Mouse (Mus musculus) limb, embryonic 12.5 days (tissue): ENCODE results near the gene Rap1b. TPM values are rescaled to one million over a fixed set of nuclear protein-coding genes. Genes with fewer than 3 reads are reported as not detected.
A peak's percentile ranks its signal among the peaks of the same experiment; 100 is the strongest.

Source experiments
- ATAC-seq: fragments of 200-750 bp; cut with Nextera tagmentation; 2 replicates; pipeline ENCODE4 v1.8.0; 2017; ENCODE audit warnings: low read depth, moderate TSS enrichment; ENCODE audit not compliant: insufficient number of reproducible peaks, insufficient read depth, low FRiP score, low TSS enrichment
- H3K27ac ChIP-seq: fragments of 300-500 bp; sonication (generic); 2 replicates; pipeline ENCODE4 v1.5.1; 2016; ENCODE audit warnings: mild to moderate bottlenecking, moderate library complexity
- H3K27me3 ChIP-seq: fragments of 300-500 bp; sonication (generic); 2 replicates; pipeline ENCODE4 v1.6.1; 2016; ENCODE audit warnings: mild to moderate bottlenecking, moderate library complexity
- H3K36me3 ChIP-seq: fragments of 300-500 bp; sonication (generic); 2 replicates; pipeline ENCODE4 v1.6.1; 2016; ENCODE audit warnings: mild to moderate bottlenecking, moderate library complexity
- H3K4me1 ChIP-seq: fragments of 300-500 bp; sonication (generic); replicated peaks from 2 replicates; pipeline ENCODE4 v1.6.1; 2016
- H3K4me2 ChIP-seq: fragments of 300-500 bp; sonication (generic); 2 replicates; pipeline ENCODE4 v1.6.1; 2016; ENCODE audit warnings: mild to moderate bottlenecking, moderate library complexity
- H3K4me3 ChIP-seq: fragments of 300-500 bp; sonication (generic); replicated peaks from 2 replicates; pipeline ENCODE4 v1.5.1; 2016; ENCODE audit warnings: mild to moderate bottlenecking
- H3K9ac ChIP-seq: fragments of 300-500 bp; sonication (generic); replicated peaks from 2 replicates; pipeline ENCODE4 v1.6.1; 2016; ENCODE audit warnings: mild to moderate bottlenecking, moderate library complexity
- H3K9me3 ChIP-seq: fragments of 300-500 bp; sonication (generic); 2 replicates; pipeline ENCODE4 v1.6.1; 2016; ENCODE audit warnings: mild to moderate bottlenecking, moderate library complexity
- WGBS: fragments of 180-500 bp; shearing (Covaris S2); methylation state at CpG from one replicate; pipeline ENCODE4 v1.1.7; 2016; 5-methylcytosine and 5-hydroxymethylcytosine counted together
- polyA plus RNA-seq: library from polyadenylated mRNA; unstranded; fragments of >200 nt; fragmentation: Nextera tagmentation; extraction: Ambion mirVana; gene quantifications from 2 replicates; pipeline ENCODE4 v1.2.1, GENCODE M21; 2016

The Rap1b gene
- polyA plus RNA-seq, 1 experiment from 2014 or later = 146 TPM

DNA sequence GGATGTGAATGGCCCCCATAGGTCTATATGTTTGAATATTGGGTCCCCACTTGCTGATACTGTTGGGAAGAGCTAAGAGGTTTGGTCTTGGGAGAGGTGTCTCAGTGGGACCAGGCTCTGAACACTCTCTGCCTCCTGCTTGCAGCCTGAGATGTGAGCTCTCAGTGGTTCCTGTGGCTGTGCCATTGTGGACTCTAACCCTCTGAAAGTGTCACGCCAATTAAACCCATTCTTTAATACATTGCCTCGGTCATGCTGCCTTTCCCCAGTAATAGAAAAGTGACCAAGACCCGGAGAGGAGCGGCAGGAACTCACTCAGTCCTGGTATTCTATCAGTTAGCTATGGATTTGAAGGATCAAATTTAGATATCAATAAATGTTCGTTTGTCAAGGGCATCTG lies 12.4 kb upstream of the Rap1b start:
- no peak overlapping the region for H3K27ac ChIP-seq
- no peak for ATAC-seq
- WGBS = 84% methylated on average over 5 of the region's 5 CpGs
- no peak overlapping the region for H3K4me3 ChIP-seq
- no peak overlapping the region for H3K4me2 ChIP-seq
- H3K27me3 ChIP-seq = no peaks in the 10 kb centered on the region
- no peak overlapping the region for H3K9ac ChIP-seq
- no peaks in the 10 kb centered on the region for H3K36me3 ChIP-seq
- no peaks in the 10 kb centered on the region for H3K9me3 ChIP-seq
- H3K4me1 ChIP-seq = no peaks in the 10 kb centered on the region

DNA sequence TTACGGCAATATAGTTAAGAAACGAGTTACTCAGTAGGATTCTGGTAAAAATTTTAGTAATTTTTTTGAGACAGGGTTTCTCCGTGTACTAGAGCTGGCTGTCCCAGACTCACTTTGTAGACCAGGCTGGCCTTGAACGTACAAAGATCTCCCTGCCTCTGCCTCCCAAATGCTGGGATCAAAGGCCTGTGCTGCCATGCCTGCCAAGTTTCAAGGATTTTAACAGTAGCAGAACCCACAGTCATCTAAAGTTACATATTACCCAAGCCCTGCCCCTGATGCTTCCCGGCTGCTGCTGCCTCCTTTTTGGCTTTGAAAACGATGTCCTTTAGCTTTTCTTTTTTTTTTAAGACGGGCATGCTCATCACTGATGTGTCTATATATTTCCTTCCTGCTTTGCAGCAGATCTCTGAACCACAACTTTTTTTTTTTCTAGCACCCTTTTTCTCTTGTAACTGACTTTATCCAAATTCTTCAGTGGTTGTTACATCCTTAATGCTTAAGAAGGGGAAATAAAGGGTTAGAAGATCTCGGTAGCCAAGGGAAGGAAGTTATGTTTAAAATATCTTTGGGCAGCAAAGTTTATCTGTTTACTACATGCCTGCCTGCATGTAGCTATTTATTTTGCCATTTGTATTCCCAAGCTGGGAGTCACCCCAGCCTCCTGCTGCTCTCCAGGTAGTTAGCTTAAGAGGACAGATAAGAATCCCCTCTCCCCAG lies 10.3 kb upstream of the Rap1b start:
- WGBS = 75% methylated on average over 8 of the region's 8 CpGs
- no peak overlapping the region for H3K4me3 ChIP-seq
- no peaks in the 10 kb centered on the region for H3K27me3 ChIP-seq
- H3K9me3 ChIP-seq = no peaks in the 10 kb centered on the region
- peaks cover 5% of the 10 kb centered on the region; the same call in 1 of the 2 replicates for H3K4me1 ChIP-seq
- ATAC-seq = no peak
- H3K9ac ChIP-seq = no peak overlapping the region
- no peak overlapping the region for H3K27ac ChIP-seq
- H3K4me2 ChIP-seq = no peak overlapping the region
- H3K36me3 ChIP-seq = no peaks in the 10 kb centered on the region

DNA sequence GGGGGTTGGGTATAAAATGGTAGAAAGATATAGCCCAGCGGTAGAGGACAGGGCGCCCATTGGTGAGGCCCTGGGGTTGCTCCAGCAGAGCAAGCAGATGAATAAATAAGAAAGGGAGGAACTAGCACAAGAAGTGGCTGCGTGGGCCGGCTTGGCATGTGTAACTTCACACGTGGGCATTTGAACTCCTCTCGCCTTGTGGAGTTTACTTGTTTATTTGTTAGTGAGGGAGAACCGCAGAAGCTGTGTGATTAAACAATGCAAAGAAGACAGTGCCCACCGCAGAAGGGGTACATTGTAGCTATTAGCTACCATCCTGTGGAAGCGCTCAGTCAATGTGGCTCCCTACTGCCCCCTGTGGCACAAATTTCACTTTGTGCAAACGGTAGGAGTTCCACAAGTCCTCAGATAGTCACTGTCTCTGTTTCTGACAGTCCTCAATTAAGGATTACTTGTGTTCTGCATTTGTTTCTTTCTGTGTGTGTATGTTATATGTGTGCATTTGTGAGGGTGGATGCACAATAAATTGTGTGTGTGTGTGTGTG lies 6.9 kb upstream of the Rap1b start:
- H3K9me3 ChIP-seq = no peaks in the 10 kb centered on the region
- WGBS = 88% methylated on average over 10 of the region's 10 CpGs
- H3K4me2 ChIP-seq = no peak overlapping the region
- no peak overlapping the region for H3K27ac ChIP-seq
- ATAC-seq = no peak
- H3K4me3 ChIP-seq = no peak overlapping the region
- peaks cover 5% of the 10 kb centered on the region; the same call in 1 of the 2 replicates for H3K4me1 ChIP-seq
- no peak overlapping the region for H3K9ac ChIP-seq
- H3K27me3 ChIP-seq = no peaks in the 10 kb centered on the region
- H3K36me3 ChIP-seq = no peaks in the 10 kb centered on the region

DNA sequence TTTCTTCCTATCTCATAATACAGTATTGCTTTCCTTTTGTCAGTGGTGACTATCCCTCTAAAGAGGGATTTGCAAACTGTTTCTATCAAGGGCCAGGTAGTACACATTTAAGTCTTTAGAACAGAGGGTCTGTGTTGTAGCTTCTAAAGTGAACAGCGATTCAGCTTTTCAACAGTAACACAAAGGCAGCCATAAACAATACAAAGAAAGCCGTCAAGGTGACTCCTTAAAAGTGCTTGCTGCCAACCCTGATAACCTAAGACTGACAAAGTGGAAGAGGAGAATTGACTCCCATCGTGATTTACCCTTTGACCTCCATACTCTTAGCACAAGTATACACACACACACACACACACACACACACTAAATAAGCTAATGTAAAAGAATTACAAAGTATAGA lies 3.1 kb upstream of the Rap1b start:
- WGBS = 60% methylated on average over 3 of the region's 3 CpGs

DNA sequence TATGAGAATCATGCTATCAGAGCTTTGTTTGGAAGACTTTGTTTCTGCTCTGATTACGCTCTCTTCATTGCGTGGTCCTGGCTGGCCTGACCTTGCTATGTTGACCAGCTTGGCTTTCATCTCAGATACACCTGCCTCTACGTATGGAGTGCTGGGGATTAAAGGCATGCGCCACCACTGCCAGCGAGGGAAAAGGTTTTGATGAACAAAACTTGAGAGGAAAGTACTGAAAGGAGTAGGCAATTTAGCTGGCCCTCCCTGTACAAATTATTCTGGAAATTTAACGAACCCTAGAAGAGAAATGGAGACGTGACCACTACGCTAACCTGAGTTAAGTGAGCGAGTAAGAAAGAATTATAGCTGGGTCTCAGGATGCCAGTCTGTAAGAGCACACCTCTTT lies 961 bp upstream of the Rap1b start:
- H3K4me3 ChIP-seq = peak overlapping the region; percentile 90
- ATAC-seq = no peak
- H3K4me1 ChIP-seq = peaks cover 24% of the 10 kb centered on the region
- H3K27me3 ChIP-seq = no peaks in the 10 kb centered on the region
- H3K9ac ChIP-seq = peak overlapping the region; percentile 91
- WGBS = 37% methylated on average over 9 of the region's 9 CpGs
- H3K27ac ChIP-seq = peak overlapping the region; percentile 99
- H3K36me3 ChIP-seq = no peaks in the 10 kb centered on the region
- H3K9me3 ChIP-seq = no peaks in the 10 kb centered on the region
- H3K4me2 ChIP-seq = peak overlapping the region; percentile 65

More for the DNA sequence above, 3.1 kb upstream of the Rap1b start:
- no peaks in the 10 kb centered on the region for H3K27me3 ChIP-seq
- H3K9ac ChIP-seq = no peak overlapping the region
- ATAC-seq = no peak
- no peaks in the 10 kb centered on the region for H3K9me3 ChIP-seq
- H3K27ac ChIP-seq = no peak overlapping the region
- H3K36me3 ChIP-seq = no peaks in the 10 kb centered on the region
- no peak overlapping the region for H3K4me3 ChIP-seq
- no peak overlapping the region for H3K4me2 ChIP-seq
- peaks cover 19% of the 10 kb centered on the region for H3K4me1 ChIP-seq

DNA sequence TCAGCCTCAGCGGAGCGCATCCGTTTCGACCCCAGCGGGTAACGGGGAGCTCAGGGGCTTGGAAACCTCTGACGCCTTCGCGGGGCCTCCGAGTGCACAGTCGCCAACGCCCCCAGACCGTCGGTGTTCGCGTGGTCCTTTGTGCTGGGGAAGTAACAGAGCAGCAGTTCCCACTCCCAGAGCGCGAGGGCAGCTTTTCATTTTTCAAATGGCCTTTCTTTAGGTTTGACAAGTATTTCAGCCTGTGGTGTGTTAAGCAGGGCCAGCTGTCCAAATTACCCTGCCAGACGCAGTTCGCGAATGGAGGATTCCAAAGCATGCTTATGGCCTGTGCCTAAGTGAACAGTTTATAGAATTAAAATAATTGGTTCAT lies 411 bp upstream of the Rap1b start:
- H3K4me3 ChIP-seq = peak overlapping the region; percentile 90
- peaks cover 23% of the 10 kb centered on the region for H3K4me1 ChIP-seq
- under 1% methylated on average over 21 of the region's 21 CpGs for WGBS
- no peaks in the 10 kb centered on the region for H3K27me3 ChIP-seq
- no peaks in the 10 kb centered on the region for H3K36me3 ChIP-seq
- H3K4me2 ChIP-seq = peak overlapping the region; percentile 65
- H3K27ac ChIP-seq = peak overlapping the region; percentile 99
- no peaks in the 10 kb centered on the region for H3K9me3 ChIP-seq
- peak; percentile 90 for ATAC-seq
- H3K9ac ChIP-seq = peak overlapping the region; percentile 91

DNA sequence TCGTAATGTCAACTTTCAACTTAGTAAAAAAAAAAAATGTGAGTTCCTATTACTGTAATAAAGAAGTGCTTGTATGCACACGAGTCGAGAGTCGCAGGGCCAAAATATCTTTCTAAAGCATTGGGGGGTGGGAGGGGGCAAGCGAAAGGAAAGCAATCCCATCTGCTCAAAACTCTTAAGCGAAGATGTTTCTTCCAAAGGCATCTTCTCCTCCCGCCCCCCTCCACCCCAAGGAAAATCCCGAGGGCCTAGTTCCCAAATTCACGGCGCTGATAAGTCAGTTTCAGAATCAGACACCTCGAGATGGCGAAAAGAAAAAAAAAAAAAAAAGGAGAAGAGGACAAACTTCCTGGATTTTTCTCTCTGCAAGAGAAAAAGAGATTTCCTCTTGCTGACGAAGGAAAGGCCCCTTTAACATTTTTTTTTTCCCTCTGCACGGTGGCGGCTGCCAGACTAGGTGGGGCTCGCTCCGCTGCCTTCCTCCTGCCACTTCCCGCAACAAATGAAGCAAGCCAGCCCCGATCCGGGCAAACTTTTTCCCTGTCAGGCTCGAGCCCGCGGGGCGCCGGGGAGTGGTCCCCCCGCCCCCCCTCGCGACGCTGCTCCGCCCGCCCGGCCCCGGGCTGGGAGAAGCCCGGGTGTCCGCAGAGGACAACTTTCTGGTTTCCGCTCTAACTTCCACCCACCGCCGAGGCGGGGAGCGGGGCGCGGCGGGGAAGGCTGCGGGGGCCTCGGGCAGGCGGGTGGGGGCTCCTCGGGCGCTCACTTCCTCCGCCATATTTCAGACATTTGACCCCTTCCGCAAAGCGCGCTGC lies 846 bp downstream of the Rap1b start:
- Histone ChIP-seq H3K27ac (peak overlapping the region; percentile 99), H3K36me3 (no peaks in the 10 kb centered on the region), H3K9ac (peak overlapping the region; percentile 91), H3K4me1 (peaks cover 23% of the 10 kb centered on the region), H3K27me3 (no peaks in the 10 kb centered on the region), H3K9me3 (no peaks in the 10 kb centered on the region), H3K4me3 (peak overlapping the region; percentile 90), H3K4me2 (peak overlapping the region; percentile 65)
- WGBS = 1% methylated on average over 42 of the region's 52 CpGs
- ATAC-seq = peak; percentile 2; the same call in 1 of the 2 replicates

DNA sequence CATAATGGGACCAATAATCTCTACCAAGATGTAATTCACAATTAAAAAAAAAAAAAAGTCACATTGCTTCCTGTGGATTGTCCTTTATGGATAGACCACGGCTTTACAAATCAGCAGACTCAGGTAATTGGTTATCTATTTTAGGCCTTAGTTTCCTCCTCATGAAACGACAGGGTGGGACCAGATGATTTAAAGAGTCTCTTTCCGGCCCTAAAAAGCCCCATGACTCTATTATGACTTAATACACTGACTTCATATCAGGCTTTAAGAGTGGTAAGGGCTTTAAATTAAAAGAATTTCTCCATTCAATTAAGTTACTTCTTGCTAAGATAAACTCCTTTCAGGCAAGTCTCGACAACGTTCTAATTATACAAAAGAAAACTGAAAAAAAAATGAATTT lies 1.6 kb downstream of the Rap1b start:
- ATAC-seq = no peak
- Histone ChIP-seq H3K27me3 (no peaks in the 10 kb centered on the region), H3K27ac (no peak overlapping the region), H3K36me3 (no peaks in the 10 kb centered on the region), H3K9me3 (no peaks in the 10 kb centered on the region), H3K4me3 (peak overlapping the region; percentile 90), H3K9ac (peak overlapping the region; percentile 91), H3K4me2 (peak overlapping the region; percentile 65), H3K4me1 (peaks cover 23% of the 10 kb centered on the region)
- whole genome bisulfite sequencing = 42% methylated on average over 5 of the region's 5 CpGs

DNA sequence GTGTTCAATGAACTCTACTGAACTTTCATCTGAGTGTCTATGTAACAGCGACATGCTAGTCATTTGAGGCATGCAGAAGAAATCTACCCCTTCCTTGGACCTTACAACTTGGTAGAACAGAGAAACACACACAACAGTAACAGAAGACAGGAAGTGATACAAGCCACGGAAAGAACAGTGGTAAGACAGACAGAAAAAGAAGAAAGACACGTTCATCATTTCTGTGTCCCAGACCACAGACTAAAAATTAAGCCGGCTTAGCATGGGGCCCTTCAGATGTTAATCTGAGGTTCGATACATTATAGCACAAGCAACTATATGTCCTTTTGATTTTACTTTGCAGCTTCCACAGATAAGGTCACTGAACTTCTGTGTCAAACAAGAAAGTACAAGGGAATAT lies 2.1 kb downstream of the Rap1b start:
- 85% methylated on average over 5 of the region's 5 CpGs for WGBS
- Histone ChIP-seq H3K36me3 (no peaks in the 10 kb centered on the region), H3K27me3 (no peaks in the 10 kb centered on the region), H3K4me2 (peak overlapping the region; percentile 65), H3K27ac (no peak overlapping the region), H3K9me3 (no peaks in the 10 kb centered on the region), H3K9ac (no peak overlapping the region), H3K4me3 (no peak overlapping the region), H3K4me1 (peaks cover 23% of the 10 kb centered on the region)
- no peak for ATAC-seq

DNA sequence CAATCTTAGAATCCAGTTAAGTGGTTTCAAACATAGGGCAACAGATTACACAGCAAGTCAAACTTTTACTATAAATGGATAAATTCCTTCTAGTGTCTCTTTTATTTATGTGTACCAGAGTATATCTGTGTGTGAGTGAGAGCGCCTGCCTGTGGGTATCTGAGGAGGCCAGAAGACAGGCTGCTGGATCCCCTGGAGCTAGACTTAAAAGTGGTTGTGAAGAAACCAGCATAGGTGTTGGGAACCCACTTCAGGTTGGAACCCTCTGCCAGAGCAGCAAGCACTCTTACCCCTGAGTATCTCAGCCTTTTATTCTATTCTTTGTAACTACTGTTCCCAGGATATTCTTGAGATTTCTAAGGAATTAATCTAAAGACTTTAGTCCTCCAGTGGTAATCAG lies 4.1 kb downstream of the Rap1b start:
- no peaks in the 10 kb centered on the region for H3K9me3 ChIP-seq
- peaks cover 17% of the 10 kb centered on the region for H3K4me1 ChIP-seq
- WGBS = 94% methylated on average over 1 of the region's 1 CpGs
- no peak overlapping the region for H3K9ac ChIP-seq
- no peak overlapping the region for H3K4me2 ChIP-seq
- no peak for ATAC-seq
- H3K36me3 ChIP-seq = no peaks in the 10 kb centered on the region
- H3K4me3 ChIP-seq = no peak overlapping the region
- no peaks in the 10 kb centered on the region for H3K27me3 ChIP-seq
- H3K27ac ChIP-seq = no peak overlapping the region

DNA sequence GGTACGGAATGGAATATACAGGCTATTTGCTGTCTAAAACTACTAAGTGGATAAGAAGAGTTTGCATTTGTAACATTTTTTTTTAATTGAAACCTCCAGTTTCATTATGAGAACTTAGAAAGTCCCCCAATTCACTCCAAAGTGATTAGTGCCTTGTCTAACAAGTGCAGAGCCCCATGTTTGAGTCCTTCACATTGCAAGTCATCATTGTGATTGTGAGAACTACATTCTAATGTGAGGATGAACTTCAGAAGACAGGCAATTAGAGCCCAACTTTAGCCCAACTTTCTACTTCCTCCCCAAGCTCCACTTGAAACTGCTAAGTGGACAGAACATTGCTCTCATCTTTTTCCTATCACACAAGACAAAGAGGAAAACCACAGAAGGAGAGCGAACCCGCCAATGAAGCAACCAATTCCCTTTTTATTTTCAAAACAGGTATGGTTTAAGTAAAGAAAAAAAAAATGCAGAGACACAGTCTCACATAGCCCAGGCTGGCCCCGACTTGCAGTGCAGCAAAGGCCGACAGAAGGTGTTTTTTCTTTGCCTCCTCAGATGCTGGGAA lies 5.3 kb downstream of the Rap1b start:
- no peaks in the 10 kb centered on the region for H3K9me3 ChIP-seq
- 86% methylated on average over 5 of the region's 5 CpGs for WGBS
- no peak for ATAC-seq
- H3K9ac ChIP-seq = no peak overlapping the region
- no peak overlapping the region for H3K4me3 ChIP-seq
- no peak overlapping the region for H3K27ac ChIP-seq
- no peaks in the 10 kb centered on the region for H3K27me3 ChIP-seq
- no peaks in the 10 kb centered on the region for H3K36me3 ChIP-seq
- peaks cover 18% of the 10 kb centered on the region for H3K4me1 ChIP-seq
- no peak overlapping the region for H3K4me2 ChIP-seq
